Mouse (Mus musculus): ENCODE results near the gene Tet3. TPM values are rescaled to one million over a fixed set of nuclear protein-coding genes. Genes with fewer than 3 reads are reported as not detected.

Gene Tet3
- polyA plus RNA-seq, 1 experiment from 2014 or later = 72.4 TPM

DNA sequence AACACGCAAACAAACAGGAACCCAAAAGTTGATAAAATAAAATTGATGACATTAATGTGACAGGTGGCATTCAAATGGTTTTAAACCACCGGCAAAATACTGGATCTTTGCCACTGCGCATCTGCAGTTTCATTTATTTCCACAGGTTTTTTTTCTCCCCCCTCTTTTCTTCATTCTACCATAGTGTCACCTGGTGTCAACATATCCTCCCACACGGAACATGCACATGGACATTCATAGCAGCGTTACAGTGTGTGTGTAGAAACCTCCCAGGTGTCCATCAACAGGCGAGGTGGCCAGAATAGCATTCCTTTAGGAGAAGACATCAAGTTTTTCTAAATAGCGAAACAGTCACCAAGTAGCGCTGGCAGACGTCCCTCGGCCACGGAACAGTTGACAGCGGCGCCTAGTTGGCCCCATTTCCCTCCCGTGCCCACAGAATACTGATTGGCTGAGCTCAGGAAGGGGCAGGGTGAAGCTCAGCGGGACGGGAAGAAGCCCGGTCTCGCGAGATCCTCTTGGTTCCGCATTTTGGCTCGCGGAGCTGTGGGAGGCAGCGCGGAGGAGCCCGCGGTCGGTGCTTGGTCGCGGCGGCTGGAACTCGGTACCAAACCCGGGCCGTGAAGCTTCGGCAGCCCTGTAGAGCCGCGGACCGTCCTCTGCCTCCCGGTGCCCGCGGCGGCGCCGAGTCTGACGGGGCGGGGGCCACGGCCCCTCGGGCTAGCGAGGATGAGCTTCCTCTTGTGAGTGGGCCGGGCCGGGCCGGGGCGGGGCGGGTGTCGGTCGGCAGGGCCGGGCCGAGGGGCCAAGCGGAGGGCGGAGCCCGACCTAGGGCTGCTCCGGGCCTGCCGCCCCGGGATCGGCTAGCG lies 133.1 kb downstream of the Tet3 start, which contains the start of the genes Mthfd2 and Mob1a:
Mthfd2 (minus strand) TSS at position 384 of the 869 bp plus-strand sequence.
Mob1a (plus strand) TSS at position 492 of the 869 bp plus-strand sequence.
- H3K27ac ChIP-seq = peak within 1 kb of the TSS; percentile 88
- H3K4me1 ChIP-seq (replicated peaks) = peaks cover 22% of the 10 kb centered on the region
- peak within 1 kb of the TSS; percentile 83 for H3K4me2 ChIP-seq (replicated peaks)
- no peaks in the 10 kb centered on the region for H3K27me3 ChIP-seq
- peak within 1 kb of the TSS; percentile 76 for H3K4me3 ChIP-seq (replicated peaks)
- peaks cover 10% of the 10 kb centered on the region for H3K36me3 ChIP-seq
- WGBS = 2% methylated on average over 59 of the region's 65 CpGs
- peak; percentile 99 for ATAC-seq
- peak within 1 kb of the TSS; percentile 90 for H3K9ac ChIP-seq (replicated peaks)
- H3K9me3 ChIP-seq = no peaks in the 10 kb centered on the region

DNA sequence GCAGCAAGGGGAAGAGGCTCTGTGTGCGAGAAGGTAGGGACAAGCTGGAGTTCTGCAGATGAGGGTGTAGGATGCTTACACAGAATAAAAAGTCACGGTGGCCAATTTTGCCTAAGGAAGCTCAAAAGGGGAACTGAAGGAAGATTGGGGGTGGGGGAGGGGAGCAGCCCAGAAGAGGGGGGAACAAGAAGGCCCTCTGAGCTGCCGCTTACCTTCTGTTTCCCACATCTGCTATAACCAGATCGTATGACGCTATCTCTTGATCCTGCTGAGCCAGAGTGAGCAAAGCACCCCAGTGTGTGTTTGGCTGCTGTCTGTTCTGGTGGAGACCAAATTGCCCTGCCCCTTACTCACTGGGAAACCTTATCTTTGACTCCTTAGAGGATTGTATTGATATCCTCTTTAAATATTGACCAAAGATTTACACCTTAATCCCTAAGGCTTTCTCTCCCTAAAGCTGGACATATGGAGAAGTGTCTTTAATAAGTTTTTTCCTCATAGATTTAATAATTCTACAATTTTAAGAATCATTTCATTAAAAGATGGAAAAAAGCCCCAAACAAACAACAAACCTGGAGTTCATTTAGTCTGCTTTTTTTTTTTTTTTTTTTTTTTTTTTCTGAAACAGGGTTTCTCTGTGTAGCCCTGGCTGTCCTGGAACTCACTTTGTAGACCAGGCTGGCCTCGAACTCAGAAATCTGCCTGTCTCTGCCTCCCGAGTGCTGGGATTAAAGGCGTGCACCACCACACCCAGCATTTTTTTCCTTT lies 135.0 kb downstream of the Tet3 start:
- peaks cover 22% of the 10 kb centered on the region for H3K4me1 ChIP-seq (replicated peaks)
- H3K27ac ChIP-seq = no peak overlapping the region
- no peak overlapping the region for H3K9ac ChIP-seq (replicated peaks)
- 79% methylated on average over 8 of the region's 8 CpGs for WGBS
- no peak overlapping the region for H3K4me3 ChIP-seq (replicated peaks)
- no peaks in the 10 kb centered on the region for H3K27me3 ChIP-seq
- H3K9me3 ChIP-seq = no peaks in the 10 kb centered on the region
- no peaks in the 10 kb centered on the region for H3K36me3 ChIP-seq
- no peak overlapping the region for H3K4me2 ChIP-seq (replicated peaks)
- ATAC-seq = no peak

DNA sequence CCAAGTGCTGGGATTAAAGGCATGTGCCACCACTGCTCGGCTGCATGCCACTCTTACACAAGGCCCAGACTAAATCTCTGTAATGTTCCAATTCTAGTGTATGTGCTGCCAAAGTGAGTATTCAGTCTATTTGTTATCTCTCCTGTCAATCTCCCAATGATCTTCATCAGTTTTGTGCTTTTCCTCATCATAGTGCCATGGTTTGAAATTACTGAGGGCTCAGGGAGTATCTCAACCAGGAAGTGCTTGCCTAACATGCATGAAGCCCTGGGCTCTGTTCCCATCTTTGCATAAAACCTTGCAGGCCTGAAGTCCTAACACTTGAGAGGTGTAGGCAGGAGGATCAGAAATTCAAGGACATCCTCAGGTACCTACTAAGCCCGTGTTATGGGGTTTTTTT lies 136.1 kb downstream of the Tet3 start:
- H3K9ac ChIP-seq (replicated peaks) = no peak overlapping the region

DNA sequence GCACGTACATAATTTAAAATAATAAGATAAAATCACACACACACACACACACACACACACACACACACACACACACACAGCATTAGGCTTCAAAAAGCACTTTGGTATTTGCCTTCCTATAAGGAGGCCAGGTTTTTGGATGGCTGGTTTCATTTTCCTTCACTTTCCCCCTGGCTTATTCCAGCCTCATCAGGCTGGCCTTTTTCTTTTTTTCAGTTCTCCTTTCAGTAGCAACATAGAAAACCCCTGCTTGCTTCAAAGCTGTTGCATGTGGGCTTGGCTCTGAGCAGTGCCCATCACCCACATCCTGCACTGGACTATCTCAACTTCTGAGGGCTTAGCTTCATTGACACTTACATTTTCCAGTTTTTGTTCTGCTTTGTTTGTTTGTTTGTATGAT lies 137.0 kb downstream of the Tet3 start:
- H3K27ac ChIP-seq = no peak overlapping the region
- no peaks in the 10 kb centered on the region for H3K36me3 ChIP-seq
- peaks cover 15% of the 10 kb centered on the region for H3K4me1 ChIP-seq (replicated peaks)
- H3K4me3 ChIP-seq (replicated peaks) = no peak overlapping the region
- H3K27me3 ChIP-seq = no peaks in the 10 kb centered on the region
- no peak overlapping the region for H3K4me2 ChIP-seq (replicated peaks)
- ATAC-seq = no peak
- no peaks in the 10 kb centered on the region for H3K9me3 ChIP-seq
- no peak overlapping the region for H3K9ac ChIP-seq (replicated peaks)
- WGBS = 85% methylated on average over 1 of the region's 1 CpGs

More for the DNA sequence above, 136.1 kb downstream of the Tet3 start:
- ATAC-seq = no peak
- no peaks in the 10 kb centered on the region for H3K27me3 ChIP-seq
- no peaks in the 10 kb centered on the region for H3K36me3 ChIP-seq
- H3K4me2 ChIP-seq (replicated peaks) = no peak overlapping the region
- no peak overlapping the region for H3K4me3 ChIP-seq (replicated peaks)
- 66% methylated on average over 2 of the region's 2 CpGs for WGBS
- peaks cover 21% of the 10 kb centered on the region for H3K4me1 ChIP-seq (replicated peaks)
- no peaks in the 10 kb centered on the region for H3K9me3 ChIP-seq
- H3K27ac ChIP-seq = no peak overlapping the region

DNA sequence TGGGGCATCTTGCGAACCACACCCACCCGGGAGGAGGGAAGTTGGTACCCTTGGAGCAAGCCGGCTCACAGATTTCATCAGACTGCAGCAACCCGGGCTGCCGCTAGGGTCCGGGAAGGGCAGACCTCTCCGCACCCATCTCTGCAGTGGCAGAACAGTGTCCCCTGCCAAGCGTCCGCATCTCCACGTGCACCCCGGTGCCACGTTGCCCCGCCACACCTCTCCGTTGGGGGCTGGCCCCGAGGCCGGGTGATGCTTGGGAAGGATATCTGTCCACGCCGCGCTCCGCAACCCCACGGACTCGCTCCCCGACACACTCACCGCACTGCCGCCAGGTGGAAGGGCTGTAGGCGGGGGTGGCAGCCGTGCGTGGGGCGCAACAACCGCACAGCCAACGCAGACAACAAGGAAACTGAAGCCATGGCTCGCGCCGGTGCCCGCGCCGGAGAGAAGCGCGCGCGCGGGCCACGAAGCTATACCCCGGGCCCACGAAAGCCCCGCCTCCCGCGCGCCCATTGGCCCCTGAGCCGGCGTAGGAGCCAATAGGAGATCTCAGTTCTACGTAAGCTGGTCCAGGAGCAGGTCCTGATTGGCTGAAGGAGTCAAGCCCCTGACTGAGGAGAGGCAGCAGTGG lies 141.7 kb downstream of the Tet3 start:
- Histone ChIP-seq H3K9me3 (no peaks in the 10 kb centered on the region), H3K27ac (peak overlapping the region; percentile 78), H3K4me1 (replicated peaks) (peaks cover 20% of the 10 kb centered on the region), H3K36me3 (peaks cover 8% of the 10 kb centered on the region), H3K4me2 (replicated peaks) (peak overlapping the region; percentile 71), H3K27me3 (no peaks in the 10 kb centered on the region), H3K9ac (replicated peaks) (peak overlapping the region; percentile 92), H3K4me3 (replicated peaks) (peak overlapping the region; percentile 92)
- peak; percentile 99 for ATAC-seq
- WGBS = under 1% methylated on average over 52 of the region's 52 CpGs

DNA sequence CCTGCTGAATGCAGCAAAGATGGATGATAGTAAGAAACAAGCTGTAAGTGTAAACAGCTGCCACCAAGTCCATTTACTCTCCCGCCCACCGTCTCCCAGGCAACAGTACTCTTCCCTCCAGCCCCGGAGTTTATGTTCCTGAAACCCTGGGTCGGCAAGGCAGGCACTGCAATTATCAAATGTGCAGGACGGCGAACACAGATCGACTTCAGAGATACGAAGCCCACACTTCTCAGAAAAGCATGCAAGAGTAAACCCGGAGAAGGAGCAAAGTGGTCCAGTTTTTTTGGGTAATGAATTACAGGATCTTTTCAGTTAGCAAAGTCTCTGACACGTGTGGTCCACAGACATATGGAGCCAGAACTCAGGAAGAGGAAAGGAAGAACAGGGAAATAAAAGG lies 142.9 kb downstream of the Tet3 start:
- Histone ChIP-seq H3K4me2 (replicated peaks) (peak overlapping the region; percentile 71), H3K4me1 (replicated peaks) (peaks cover 20% of the 10 kb centered on the region), H3K9ac (replicated peaks) (peak overlapping the region; percentile 40), H3K9me3 (no peaks in the 10 kb centered on the region), H3K36me3 (peaks cover 19% of the 10 kb centered on the region), H3K27me3 (no peaks in the 10 kb centered on the region), H3K27ac (no peak overlapping the region), H3K4me3 (replicated peaks) (peak overlapping the region; percentile 92)
- ATAC-seq = no peak
- WGBS = 9% methylated on average over 10 of the region's 10 CpGs

DNA sequence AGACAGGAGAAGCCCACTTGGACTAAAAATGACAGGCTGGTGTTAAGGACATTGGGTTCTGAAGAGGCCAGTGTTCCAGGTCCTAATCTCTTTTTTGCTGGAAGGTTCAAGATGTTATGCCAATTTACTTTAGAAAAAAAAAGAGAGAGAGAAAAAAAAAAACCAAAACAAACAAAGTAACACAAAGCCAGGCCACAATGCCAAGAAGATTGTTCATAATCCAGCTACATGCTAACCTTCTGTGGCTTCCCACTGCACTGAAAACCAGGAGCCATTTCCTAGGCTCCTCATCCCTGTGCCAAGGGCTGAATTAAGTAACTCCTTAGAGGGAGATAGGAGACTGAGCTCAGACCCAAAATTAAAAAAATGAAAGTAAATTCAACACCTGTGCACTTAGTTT lies 143.6 kb downstream of the Tet3 start:
- ATAC-seq = no peak
- peaks cover 26% of the 10 kb centered on the region for H3K36me3 ChIP-seq
- peaks cover 20% of the 10 kb centered on the region for H3K4me1 ChIP-seq (replicated peaks)
- H3K4me3 ChIP-seq (replicated peaks) = no peak overlapping the region
- no peak overlapping the region for H3K27ac ChIP-seq
- H3K9me3 ChIP-seq = no peaks in the 10 kb centered on the region
- peak overlapping the region; percentile 71; the same call in 1 of the 2 replicates for H3K4me2 ChIP-seq (replicated peaks)
- H3K27me3 ChIP-seq = no peaks in the 10 kb centered on the region
- H3K9ac ChIP-seq (replicated peaks) = no peak overlapping the region; the same call in 1 of the 2 replicates

DNA sequence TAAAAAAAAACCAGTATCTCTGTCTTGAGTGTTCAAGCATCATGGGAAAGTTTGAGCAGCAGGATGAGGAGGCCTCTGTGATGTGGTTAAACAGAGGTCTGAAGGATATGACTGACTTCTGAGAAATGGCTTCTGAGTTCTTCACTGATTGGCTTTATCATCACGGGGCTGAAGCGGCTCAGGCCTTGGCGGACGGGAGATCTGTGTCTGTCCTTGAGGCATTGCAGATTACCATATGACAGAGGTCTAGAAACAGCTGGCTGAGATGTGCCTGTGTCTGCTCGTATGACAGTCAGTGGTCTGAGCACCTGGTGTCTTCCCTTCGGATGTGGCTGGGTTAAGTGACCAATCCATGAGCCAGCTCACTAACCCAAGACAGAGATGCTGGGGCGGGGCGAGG lies 146.4 kb downstream of the Tet3 start:
- peaks cover 47% of the 10 kb centered on the region for H3K36me3 ChIP-seq
- WGBS = 87% methylated on average over 8 of the region's 8 CpGs
- no peaks in the 10 kb centered on the region for H3K27me3 ChIP-seq
- H3K4me1 ChIP-seq (replicated peaks) = peaks cover 20% of the 10 kb centered on the region
- no peak for ATAC-seq
- no peak overlapping the region for H3K27ac ChIP-seq
- H3K4me3 ChIP-seq (replicated peaks) = no peak overlapping the region
- no peak overlapping the region for H3K4me2 ChIP-seq (replicated peaks)
- no peaks in the 10 kb centered on the region for H3K9me3 ChIP-seq
- H3K9ac ChIP-seq (replicated peaks) = no peak overlapping the region

Small RNA genes lying within 50 kb of the gene (microRNA-seq; reads per million reads assigned to microRNA genes)
- gene Mir6374 = not detected

Other genes starting within 250 kb of the Tet3 start
- gene Slc4a5, start 239.3 kb downstream of the Tet3 start, polyA plus RNA-seq (2015; fragmentation: Nextera tagmentation; extraction: Ambion mirVana) = 0.22 and 0.48 TPM in 2 replicates
- 26.5 and 26.6 TPM in 2 replicates for gene Mthfd2, start 133.2 kb downstream of the Tet3 start, polyA plus RNA-seq (2015; fragmentation: Nextera tagmentation; extraction: Ambion mirVana)
- gene Mob1a, start 133.1 kb downstream of the Tet3 start, polyA plus RNA-seq (2015; fragmentation: Nextera tagmentation; extraction: Ambion mirVana) = 30.7 and 31.8 TPM in 2 replicates
- gene Bola3, start 109.9 kb downstream of the Tet3 start, polyA plus RNA-seq (2015; fragmentation: Nextera tagmentation; extraction: Ambion mirVana) = 69.0 and 71.7 TPM in 2 replicates
- gene Dguok, start 47.9 kb upstream of the Tet3 start, polyA plus RNA-seq (2015; fragmentation: Nextera tagmentation; extraction: Ambion mirVana) = 63.7 and 71.9 TPM in 2 replicates
- gene Actg2, start 77.2 kb upstream of the Tet3 start, polyA plus RNA-seq (2015; fragmentation: Nextera tagmentation; extraction: Ambion mirVana) = 1.5 and 2.1 TPM in 2 replicates
- gene Stambp, start 113.6 kb upstream of the Tet3 start, polyA plus RNA-seq (2015; fragmentation: Nextera tagmentation; extraction: Ambion mirVana) = 48.6 and 55.3 TPM in 2 replicates
- gene Clec4f, start 197.1 kb upstream of the Tet3 start, polyA plus RNA-seq (2015; fragmentation: Nextera tagmentation; extraction: Ambion mirVana) = not detected in 2 replicates
- gene Cd207, start 218.8 kb upstream of the Tet3 start, polyA plus RNA-seq (2015; fragmentation: Nextera tagmentation; extraction: Ambion mirVana) = not detected in 2 replicates

Measured in midbrain, embryonic 13.5 days (tissue).